Mouse (Mus musculus): Measurements from ENCODE around the gene H2-Q7. TPM values are rescaled to one million over a fixed set of nuclear protein-coding genes. Genes with fewer than 3 reads are reported as not detected.
A peak's percentile ranks its signal among the peaks of the same experiment; 100 is the strongest.
"Not testable (repeated sequence)": the region's sequence is repeated elsewhere in the genome, so short reads cannot be mapped to it uniquely, and the experiment has no call there.

The H2-Q7 gene
- polyA plus RNA-seq, 1 experiment from 2014 or later = 3.3 TPM

- H3K4me2 ChIP-seq = peak overlapping the region; percentile 91
- peaks cover 25% of the 10 kb centered on the region for H3K27me3 ChIP-seq
- peak overlapping the region; percentile 70 for H3K9ac ChIP-seq
- ATAC-seq (ENCODE audit: insufficient number of reproducible peaks, insufficient read depth, low FRiP score, low TSS enrichment, low read depth) = peak; percentile 39; the same call in 1 of the 2 replicates
- not testable (repeated sequence) for H3K27ac ChIP-seq, H3K36me3 ChIP-seq, H3K9me3 ChIP-seq, H3K4me1 ChIP-seq
- peak overlapping the region; percentile 51 for H3K4me3 ChIP-seq
- whole genome bisulfite sequencing = 1% methylated on average over 48 of the region's 48 CpGs
Observed at GRCm38 (mm10) chr17:35439295-35439747, 366 bp downstream of the H2-Q7 start.

- not testable (repeated sequence) for H3K4me1 ChIP-seq; H3K36me3 ChIP-seq; ATAC-seq (ENCODE audit: insufficient number of reproducible peaks, insufficient read depth, low FRiP score, low TSS enrichment, low read depth); H3K27ac ChIP-seq; H3K9ac ChIP-seq; H3K9me3 ChIP-seq; H3K4me3 ChIP-seq
- peaks cover 25% of the 10 kb centered on the region for H3K27me3 ChIP-seq
- 39% methylated on average over 27 of the region's 27 CpGs for WGBS
- peak overlapping the region; percentile 18; the same call in 1 of the 2 replicates for H3K4me2 ChIP-seq
Observed at GRCm38 (mm10) chr17:35439925-35440645, 1.1 kb downstream of the H2-Q7 start.

GRCm38 (mm10) chr17:35442376-35442775 is 3.4 kb downstream of the H2-Q7 start:
- not testable (repeated sequence) for H3K4me3 ChIP-seq; H3K4me2 ChIP-seq; H3K27ac ChIP-seq; ATAC-seq (ENCODE audit: insufficient number of reproducible peaks, insufficient read depth, low FRiP score, low TSS enrichment, low read depth); H3K9ac ChIP-seq; H3K4me1 ChIP-seq; H3K9me3 ChIP-seq; H3K36me3 ChIP-seq
- H3K27me3 ChIP-seq = peaks cover 24% of the 10 kb centered on the region
- WGBS = 93% methylated on average over 2 of the region's 2 CpGs

DNA sequence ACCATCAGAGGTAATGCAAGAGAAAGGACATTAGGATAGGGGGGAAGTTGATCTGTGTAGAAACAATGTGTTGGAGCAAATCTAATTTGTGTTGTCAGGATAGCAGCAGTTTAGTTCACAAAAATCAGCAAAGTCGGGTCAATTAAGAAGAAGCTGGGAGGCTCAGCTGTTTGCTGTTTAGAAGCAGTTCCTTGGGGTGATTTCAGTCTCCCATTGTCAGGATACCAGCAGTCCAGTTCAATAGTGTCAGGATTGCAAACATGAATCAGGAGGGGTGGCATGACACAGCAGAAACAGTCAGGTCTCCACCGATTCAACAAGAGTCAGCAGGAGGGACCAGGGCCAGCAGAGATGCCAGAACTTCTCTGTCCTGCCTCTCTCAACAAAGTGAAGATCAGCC is 5.6 kb downstream of the H2-Q7 start:
- H3K9me3 ChIP-seq; H3K27me3 ChIP-seq; H3K36me3 ChIP-seq; H3K4me2 ChIP-seq; H3K4me1 ChIP-seq; H3K4me3 ChIP-seq; ATAC-seq (ENCODE audit: insufficient number of reproducible peaks, insufficient read depth, low FRiP score, low TSS enrichment, low read depth); H3K9ac ChIP-seq; H3K27ac ChIP-seq: not testable (repeated sequence)
- WGBS = 82% methylated on average over 2 of the region's 2 CpGs

GRCm38 (mm10) chr17:35458247-35458646 is 19.3 kb downstream of the H2-Q7 start:
- WGBS = no CpG with 5 or more reads among the region's 1 CpGs
- H3K4me2 ChIP-seq; H3K27me3 ChIP-seq; H3K27ac ChIP-seq; H3K9ac ChIP-seq; H3K4me3 ChIP-seq; H3K36me3 ChIP-seq; H3K4me1 ChIP-seq; ATAC-seq (ENCODE audit: insufficient number of reproducible peaks, insufficient read depth, low FRiP score, low TSS enrichment, low read depth); H3K9me3 ChIP-seq: not testable (repeated sequence)

GRCm38 (mm10) chr17:35460513-35461341 is 21.8 kb downstream of the H2-Q7 start:
- not testable (repeated sequence) for H3K27me3 ChIP-seq; ATAC-seq (ENCODE audit: insufficient number of reproducible peaks, insufficient read depth, low FRiP score, low TSS enrichment, low read depth); H3K4me3 ChIP-seq; H3K4me2 ChIP-seq; H3K9ac ChIP-seq; H3K9me3 ChIP-seq; H3K27ac ChIP-seq; H3K36me3 ChIP-seq; H3K4me1 ChIP-seq
- 63% methylated on average over 2 of the region's 9 CpGs for WGBS

- ATAC-seq (ENCODE audit: insufficient number of reproducible peaks, insufficient read depth, low FRiP score, low TSS enrichment, low read depth) = not testable (repeated sequence)
Observed at GRCm38 (mm10) chr17:35465651-35466050, 26.7 kb downstream of the H2-Q7 start.

GRCm38 (mm10) chr17:35468936-35469335 is 30.0 kb downstream of the H2-Q7 start:
- Histone ChIP-seq H3K4me1 (peaks cover 13% of the 10 kb centered on the region), H3K27me3 (peaks cover 46% of the 10 kb centered on the region)
- ATAC-seq (ENCODE audit: insufficient number of reproducible peaks, insufficient read depth, low FRiP score, low TSS enrichment, low read depth); H3K36me3 ChIP-seq; H3K27ac ChIP-seq; H3K4me3 ChIP-seq; H3K9me3 ChIP-seq; H3K9ac ChIP-seq; H3K4me2 ChIP-seq: not testable (repeated sequence)
- WGBS = 66% methylated on average over 3 of the region's 3 CpGs

More at GRCm38 (mm10) chr17:35465651-35466050, 26.7 kb downstream of the H2-Q7 start:
- H3K9me3 ChIP-seq, H3K27ac ChIP-seq, H3K36me3 ChIP-seq, H3K4me3 ChIP-seq, H3K9ac ChIP-seq, H3K4me2 ChIP-seq: not testable (repeated sequence)
- 6% methylated on average over 8 of the region's 8 CpGs for WGBS
- H3K27me3 ChIP-seq = peaks cover 25% of the 10 kb centered on the region
- H3K4me1 ChIP-seq = peaks cover 11% of the 10 kb centered on the region

GRCm38 (mm10) chr17:35469842-35470751 is 31.1 kb downstream of the H2-Q7 start, which contains the start of gene H2-Q10:
TSS of gene H2-Q10 (plus strand) at chr17:35470089.
- Histone ChIP-seq H3K9ac (peak within 1 kb of the TSS; percentile 58), H3K4me2 (peak within 1 kb of the TSS; percentile 85), H3K27ac (no peak within 1 kb of the TSS), H3K4me1 (peaks cover 13% of the 10 kb centered on the region), H3K27me3 (peaks cover 54% of the 10 kb centered on the region), H3K9me3 (no peaks in the 10 kb centered on the region), H3K36me3 (no peaks in the 10 kb centered on the region), H3K4me3 (peak within 1 kb of the TSS; percentile 48)
- under 1% methylated on average over 71 of the region's 80 CpGs for WGBS
- no peak for ATAC-seq (ENCODE audit: insufficient number of reproducible peaks, insufficient read depth, low FRiP score, low TSS enrichment, low read depth)

DNA sequence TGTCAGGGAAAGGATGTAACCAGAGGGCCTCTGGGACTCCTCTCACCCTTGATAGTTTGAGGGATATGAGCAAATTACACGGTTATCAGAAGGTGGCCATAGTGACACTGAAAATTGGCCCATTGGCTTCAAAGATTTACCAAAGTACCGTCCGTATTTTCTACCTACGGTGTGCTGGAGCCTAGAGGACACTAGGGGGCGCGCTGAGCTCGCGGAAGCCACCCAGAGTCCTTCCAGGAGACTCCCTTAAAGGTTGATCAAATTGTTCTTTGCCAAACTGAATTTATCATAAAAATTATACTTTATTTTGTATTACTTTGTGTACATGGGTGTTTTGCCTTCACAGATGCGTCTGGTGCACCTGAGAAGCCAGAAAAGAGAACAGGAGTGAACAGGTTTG is 45.1 kb downstream of the H2-Q7 start:
- Histone ChIP-seq H3K9ac (no peak overlapping the region), H3K4me1 (no peaks in the 10 kb centered on the region), H3K27ac (no peak overlapping the region), H3K27me3 (no peaks in the 10 kb centered on the region), H3K4me3 (no peak overlapping the region), H3K36me3 (no peaks in the 10 kb centered on the region), H3K9me3 (no peaks in the 10 kb centered on the region), H3K4me2 (no peak overlapping the region)
- WGBS = 1% methylated on average over 9 of the region's 9 CpGs
- ATAC-seq (ENCODE audit: insufficient number of reproducible peaks, insufficient read depth, low FRiP score, low TSS enrichment, low read depth) = no peak

DNA sequence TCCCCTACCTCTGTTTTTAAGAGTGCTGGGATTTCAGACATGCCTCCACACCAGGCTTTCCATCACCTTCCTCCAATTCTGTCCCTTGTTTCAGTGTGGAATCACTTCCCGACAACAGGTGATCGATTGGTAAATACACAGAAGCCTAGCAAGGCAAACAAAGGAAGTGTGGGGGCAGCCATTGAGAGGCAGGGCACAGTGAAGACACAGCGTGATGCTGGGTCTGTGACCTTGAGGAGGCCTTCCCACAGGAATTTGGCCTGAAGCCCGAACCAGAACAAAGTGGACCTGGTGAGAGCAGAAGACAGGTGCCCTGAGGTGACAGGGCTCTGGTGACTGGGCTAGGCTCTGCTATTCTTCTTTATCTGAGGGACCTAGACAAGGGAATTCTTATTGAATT is 46.7 kb downstream of the H2-Q7 start:
- Histone ChIP-seq H3K4me2 (no peak overlapping the region), H3K27me3 (no peaks in the 10 kb centered on the region), H3K9ac (no peak overlapping the region), H3K4me1 (no peaks in the 10 kb centered on the region), H3K9me3 (no peaks in the 10 kb centered on the region), H3K36me3 (no peaks in the 10 kb centered on the region), H3K4me3 (no peak overlapping the region), H3K27ac (no peak overlapping the region)
- ATAC-seq (ENCODE audit: insufficient number of reproducible peaks, insufficient read depth, low FRiP score, low TSS enrichment, low read depth) = no peak
- 44% methylated on average over 4 of the region's 4 CpGs for WGBS
